ENCODE assay signal across 7 mouse cellular contexts in genomic region chr9:69125011-69125786, GRCm38 (mm10).
DNase-seq lines count a peak whose midpoint lies in the region; ATAC-seq and TF ChIP-seq lines count a peak whose summit lies in the region.

No protein-coding gene starts in this region.

- ATAC-seq in hindbrain, postnatal 0 days = no peak
- peak; percentile 60 for ATAC-seq in megakaryocyte, adult 5-6 weeks (ENCODE audit: poor library complexity, severe bottlenecking)

- no peak overlapping the region for H3K9ac ChIP-seq in hindbrain, postnatal 0 days (replicated peaks; ENCODE audit: low read length)

- peaks cover 11% of the 10 kb centered on the region; the same call in 1 of the 2 replicates for H3K4me1 ChIP-seq in hindbrain, postnatal 0 days (ENCODE audit: insufficient read depth, low read length)

- no peak for TF ChIP-seq CTCF in hindbrain, postnatal 0 days (IDR thresholded peaks at IDR 0.05; ENCODE audit: low read depth)
- no peak for TF ChIP-seq CTCF in left cerebral cortex, adult 2 months (IDR thresholded peaks at IDR 0.05)

- H3K27me3 ChIP-seq in hindbrain, postnatal 0 days (ENCODE audit: insufficient read depth, low read length) = no peaks in the 10 kb centered on the region

- no peak overlapping the region for H3K27ac ChIP-seq in hindbrain, postnatal 0 days
- peak overlapping the region; percentile 66; the same call in 1 of the 2 replicates for H3K27ac ChIP-seq in left cerebral cortex, adult 2 months

- no peaks in the 10 kb centered on the region for H3K9me3 ChIP-seq in hindbrain, postnatal 0 days (ENCODE audit: low read length)

- H3K36me3 ChIP-seq in hindbrain, postnatal 0 days (ENCODE audit: insufficient read depth, low read length) = no peaks in the 10 kb centered on the region

- peak; percentile 54 to 57 for DNase-seq in adrenal gland, adult 18-20 months (ENCODE audit: low spot score in 2 of 2)
- peak; percentile 73 to 75 for DNase-seq in cerebellum, postnatal 25 days
- DNase-seq in gastrocnemius, postnatal 10 days = peak; percentile 47
- DNase-seq in hindbrain, postnatal 0 days (ENCODE audit: low spot score) = peak; percentile 30
- peak; percentile 34 to 46 for DNase-seq in left cerebral cortex, adult 2 months (ENCODE audit: extremely low spot score in 1 of 2, low spot score in 2 of 2)
- DNase-seq in right cerebral cortex, postnatal 25 days = peak; percentile 48

- H3K4me2 ChIP-seq in hindbrain, postnatal 0 days (ENCODE audit: low read depth, low read length) = peak overlapping the region; percentile 55

- intact Hi-C loops in left cerebral cortex, adult 2 months (cut with DNase I) = loop anchor here (5.0 kb wide), 2 partner anchors 167 to 243 kb away; no protein-coding TSS in a partner anchor

- H3K4me3 ChIP-seq in hindbrain, postnatal 0 days (ENCODE audit: low read length) = peak overlapping the region; percentile 7; the same call in 1 of the 2 replicates
- H3K4me3 ChIP-seq in left cerebral cortex, adult 2 months = peak overlapping the region; percentile 47

- 10% methylated on average over 22 of the region's 22 CpGs for WGBS in hindbrain, postnatal 0 days
